Mouse (Mus musculus) heart, adult 9 months (tissue): ENCODE data around the gene Csn2.

Experiments used
- DNase-seq, 2 experiments: peaks; one replicate each; pipeline ENCODE4 v3.0.0; 2022; ENCODE audit warnings: low spot score in 2 of 2

The Csn2 gene

DNA sequence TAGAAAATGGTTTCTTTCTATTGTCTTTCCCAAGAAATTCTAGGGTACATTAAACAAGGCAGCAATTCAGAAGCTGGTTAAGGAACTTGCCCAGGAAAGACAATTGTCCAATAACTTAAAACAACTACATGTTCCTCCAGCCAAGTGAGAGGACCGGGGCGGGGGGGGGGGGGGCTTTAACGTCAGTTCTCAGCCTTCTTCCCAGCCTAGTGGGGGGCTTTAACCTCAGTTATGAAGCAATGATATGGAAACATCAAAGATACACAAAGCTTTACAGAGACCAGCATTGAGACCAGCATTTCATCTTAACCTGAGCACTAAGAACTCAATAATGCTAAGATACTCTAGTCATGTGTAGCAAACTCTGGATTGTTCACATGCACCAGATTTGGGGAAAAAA, at the start of gene Csn2:
TSS of gene Csn2 (minus strand) at position 101 of the 400 bp plus-strand sequence.
- DNase-seq = no peak

- DNase-seq = no peak
Observed at GRCm38 (mm10) chr5:87734821-87735220, 35.4 kb upstream of the Csn2 start.

GRCm38 (mm10) chr5:87705891-87706290, 6.5 kb upstream of the Csn2 start:
- no peak for DNase-seq

DNA sequence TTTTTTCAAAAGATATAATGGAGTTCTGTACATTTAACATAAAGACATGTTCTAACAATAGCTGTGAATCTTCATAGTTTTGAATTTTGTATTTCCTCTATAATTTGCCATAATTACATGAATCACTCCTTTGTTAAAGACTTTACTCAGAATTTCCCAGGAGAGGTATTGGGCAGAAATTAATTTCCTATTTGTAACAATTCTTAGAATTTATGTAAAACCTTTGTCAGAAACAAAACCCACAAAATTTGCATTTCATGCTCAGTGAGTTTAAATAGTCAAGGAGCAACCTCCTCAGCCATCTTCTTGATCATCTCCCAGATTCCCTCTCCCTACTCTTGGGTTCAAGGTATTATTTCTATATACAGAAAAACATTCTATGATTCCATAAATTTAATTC, 33.5 kb downstream of the Csn2 start, which contains the start of gene Csn1s1:
TSS of gene Csn1s1 (plus strand) at position 301 of the 400 bp plus-strand sequence.
- no peak for DNase-seq

DNA sequence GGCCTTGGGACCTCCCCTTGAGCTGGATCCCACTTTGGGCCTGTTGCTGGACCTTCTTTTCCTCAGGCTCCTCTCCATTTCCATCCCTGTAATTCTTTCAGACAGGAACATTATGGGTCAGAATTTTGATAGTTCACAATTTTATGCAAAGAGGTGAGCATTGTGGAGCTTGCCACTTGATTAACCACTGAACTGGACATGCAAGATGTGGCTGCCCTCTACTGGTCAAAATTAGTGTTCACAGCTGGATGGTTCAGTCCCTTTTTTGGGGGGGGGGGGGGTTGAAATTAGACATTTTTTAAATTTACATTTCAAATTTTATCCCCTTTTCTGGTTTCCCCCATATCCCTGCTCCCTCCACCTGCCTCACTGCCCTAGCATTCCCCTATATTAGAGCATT, 56.6 kb downstream of the Csn2 start:
- DNase-seq = no peak
